Mouse (Mus musculus) kidney, adult 11 months (tissue): ENCODE measurements around the gene Ggt7.
"Not testable (repeated sequence)": the region's sequence is repeated elsewhere in the genome, so short reads cannot be mapped to it uniquely, and the experiment has no call there.

ENCODE experiments used
- DNase-seq: peaks from one replicate; pipeline ENCODE4 v3.0.0; 2022

The Ggt7 gene

DNA sequence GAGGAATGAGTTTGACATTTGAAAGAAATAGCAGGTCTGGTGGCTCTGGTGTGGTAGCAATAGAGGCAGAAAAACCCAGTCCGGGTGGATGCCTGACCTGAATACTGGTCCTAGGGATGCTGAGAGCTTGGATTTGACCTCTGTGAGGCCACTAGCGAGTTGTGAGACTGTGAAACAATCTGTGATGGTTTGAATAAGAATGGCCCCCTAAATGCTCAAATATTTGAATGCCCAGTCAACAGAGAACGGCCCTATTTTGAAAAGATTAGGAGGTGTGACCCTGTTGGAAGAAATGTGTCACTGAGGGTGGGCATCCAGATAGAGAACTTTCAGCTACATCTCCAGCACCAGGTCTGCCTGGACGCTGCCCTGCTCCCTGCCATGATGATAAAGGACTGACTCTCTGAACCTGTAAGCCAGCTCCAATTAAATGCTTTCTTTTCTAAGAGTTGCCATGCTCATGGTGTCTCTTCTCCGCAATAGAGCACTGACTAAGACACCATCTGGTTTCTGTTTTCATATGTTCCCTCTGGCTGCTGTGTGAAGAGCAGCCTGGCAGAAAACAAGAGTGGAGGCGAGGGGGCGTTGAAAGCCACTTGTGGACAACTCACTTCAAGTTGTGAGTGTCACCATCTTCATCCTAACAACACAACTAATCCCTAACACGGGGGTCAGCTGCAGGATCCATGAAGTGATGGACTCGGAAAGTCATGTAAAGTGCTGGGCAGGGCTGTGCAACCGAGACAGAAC lies 10.1 kb downstream of the Ggt7 start:
- DNase-seq = no peak

DNA sequence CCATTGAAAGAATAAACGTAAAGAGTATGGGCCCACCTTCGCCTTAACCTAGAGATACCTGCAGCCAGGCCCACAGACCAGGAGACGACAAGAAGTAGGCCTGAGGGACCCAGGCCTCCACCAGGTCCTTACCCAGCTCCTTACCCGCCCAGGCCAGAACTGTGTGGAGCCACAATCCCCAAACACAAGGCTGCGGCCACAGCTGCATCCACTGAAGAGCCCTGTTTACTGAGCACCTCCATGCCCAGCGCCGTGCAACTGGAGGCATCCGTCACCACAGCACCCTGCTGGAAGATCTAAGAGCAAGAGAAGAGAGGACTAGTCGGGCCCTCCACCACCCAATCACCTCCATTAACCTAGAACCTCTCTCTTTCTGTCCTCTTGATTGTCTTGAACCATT lies 12.2 kb downstream of the Ggt7 start:
- no peak for DNase-seq

DNA sequence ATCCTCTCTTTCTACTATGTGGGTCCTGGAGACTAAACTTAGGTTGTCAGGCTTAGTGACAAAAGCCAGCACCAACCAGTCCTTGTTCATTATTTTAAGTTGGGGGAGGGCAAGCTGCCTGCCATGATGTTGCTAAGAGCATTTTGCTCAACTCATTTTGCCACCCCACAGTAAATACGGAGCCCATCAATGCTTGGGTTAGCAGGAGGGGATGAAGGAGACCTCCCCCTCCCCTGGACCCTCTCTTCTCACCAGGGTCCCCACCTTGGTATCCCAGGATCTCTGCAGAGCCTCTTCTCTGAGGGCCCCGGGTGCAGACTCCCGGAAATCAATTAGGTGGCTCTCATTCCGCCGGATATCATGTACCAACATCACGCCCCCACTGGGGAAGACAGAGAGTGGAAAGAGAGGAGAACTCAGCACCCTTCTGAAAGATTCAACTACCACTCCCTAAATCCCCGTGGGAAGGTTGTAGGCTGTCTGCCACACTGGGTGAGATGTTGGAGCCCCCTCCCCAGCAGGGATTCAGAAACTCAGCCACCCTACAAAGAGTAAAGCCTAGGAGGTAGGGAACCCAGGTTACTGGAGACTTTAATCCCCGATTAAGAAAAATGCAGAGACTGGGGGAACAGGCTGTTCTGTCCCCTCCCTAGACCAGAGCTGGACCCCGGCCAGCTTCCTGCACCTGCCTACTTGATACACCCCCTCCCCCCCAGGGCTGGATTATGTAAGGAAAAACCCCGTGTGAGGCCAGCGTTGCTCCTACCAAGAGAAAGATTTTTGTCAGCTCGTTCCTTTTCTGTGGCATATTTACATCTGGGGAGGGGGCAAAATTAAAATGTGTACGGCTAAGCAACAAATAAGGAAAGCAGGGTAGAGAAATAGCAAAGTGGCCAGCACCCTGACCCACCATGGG lies 13.3 kb downstream of the Ggt7 start:
- no peak for DNase-seq

DNA sequence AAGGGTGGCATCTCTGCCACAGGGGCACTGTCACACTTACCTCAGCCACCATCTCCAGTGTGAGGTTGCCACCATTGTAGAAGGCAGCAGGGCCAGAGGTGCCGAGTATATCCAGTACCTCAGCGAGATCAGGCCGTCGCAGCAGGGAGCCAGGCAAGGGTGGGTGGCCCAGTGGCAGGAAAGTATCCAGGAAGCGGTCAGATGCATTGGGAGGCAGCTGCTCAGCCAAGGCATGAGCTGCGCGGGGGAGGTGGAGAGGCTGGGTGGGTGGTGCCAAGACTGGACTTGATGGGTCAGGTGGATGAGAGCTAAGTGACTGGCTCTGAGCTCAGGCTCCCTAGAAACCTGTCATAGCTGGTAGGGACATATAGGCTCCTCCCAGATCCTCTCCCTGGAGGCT lies 15.4 kb downstream of the Ggt7 start:
- no peak for DNase-seq

DNA sequence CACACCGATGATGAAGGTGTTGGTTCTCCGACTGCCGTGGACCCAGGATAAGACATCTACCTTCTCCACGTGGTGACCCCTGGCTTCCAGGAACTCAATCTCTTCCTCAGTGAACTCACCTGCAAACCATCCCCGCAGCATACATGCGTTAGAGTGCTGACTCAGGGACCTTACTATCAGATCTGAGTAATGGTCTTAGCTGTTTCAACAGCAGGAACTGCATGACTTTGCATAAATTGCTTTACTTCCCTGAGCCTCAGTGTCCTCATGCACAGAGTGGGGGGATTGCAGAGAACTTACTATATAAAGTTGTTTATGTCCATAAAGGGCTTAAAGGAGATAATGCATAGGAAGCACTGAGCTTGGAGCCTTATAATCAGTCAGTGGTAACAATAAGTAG lies 27.0 kb downstream of the Ggt7 start:
- DNase-seq = no peak

DNA sequence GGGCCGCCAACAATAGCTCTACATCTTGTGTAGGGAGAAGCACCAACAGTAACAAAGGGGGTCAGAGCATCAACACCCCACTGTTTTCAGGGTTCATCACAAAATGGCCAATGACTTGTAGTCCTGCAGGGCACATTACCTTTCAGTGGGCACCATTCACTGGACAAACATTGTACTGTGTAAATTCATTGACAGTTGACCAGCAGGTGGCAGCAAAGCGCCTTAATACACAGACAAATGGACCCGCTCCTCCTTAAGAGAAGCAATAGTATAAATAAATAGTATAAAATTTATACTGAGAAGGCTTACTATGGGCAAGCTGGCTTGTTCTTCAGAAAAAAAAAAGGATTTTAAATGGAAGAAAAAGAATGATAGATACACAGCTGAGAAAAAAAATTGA lies 36.0 kb downstream of the Ggt7 start:
- DNase-seq = peak; percentile 49

DNA sequence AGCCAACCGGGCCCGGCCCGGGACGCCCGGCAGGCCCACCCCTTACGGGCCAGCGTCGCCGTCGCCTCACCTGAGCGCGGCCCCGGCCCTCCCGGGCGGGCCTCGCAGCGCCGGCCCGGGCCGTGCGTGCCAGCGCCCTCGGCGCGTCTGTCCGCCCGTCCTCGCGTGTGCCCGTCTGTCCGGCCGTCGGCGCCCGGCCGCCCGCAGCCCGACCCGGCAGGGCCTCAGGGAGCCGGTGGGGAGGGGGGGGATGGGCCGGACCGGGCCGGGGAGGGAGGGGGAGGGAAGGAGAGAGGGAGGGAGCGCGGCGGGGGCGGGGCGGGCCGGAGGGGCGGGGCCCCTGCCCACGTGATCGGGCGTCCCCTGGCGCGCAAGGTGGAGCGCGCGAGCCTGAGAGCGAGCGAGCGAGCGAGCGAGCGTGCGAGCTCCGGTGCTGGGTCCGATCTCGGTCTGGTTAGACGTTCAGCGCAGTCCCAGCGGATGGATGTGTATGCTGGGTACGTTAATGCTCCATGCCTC lies 44.4 kb downstream of the Ggt7 start, which contains the start of gene Ncoa6:
Gene Ncoa6, minus strand, starts transcription at position 325 of the 519 bp plus-strand sequence.
- DNase-seq = peak; percentile 40

DNA sequence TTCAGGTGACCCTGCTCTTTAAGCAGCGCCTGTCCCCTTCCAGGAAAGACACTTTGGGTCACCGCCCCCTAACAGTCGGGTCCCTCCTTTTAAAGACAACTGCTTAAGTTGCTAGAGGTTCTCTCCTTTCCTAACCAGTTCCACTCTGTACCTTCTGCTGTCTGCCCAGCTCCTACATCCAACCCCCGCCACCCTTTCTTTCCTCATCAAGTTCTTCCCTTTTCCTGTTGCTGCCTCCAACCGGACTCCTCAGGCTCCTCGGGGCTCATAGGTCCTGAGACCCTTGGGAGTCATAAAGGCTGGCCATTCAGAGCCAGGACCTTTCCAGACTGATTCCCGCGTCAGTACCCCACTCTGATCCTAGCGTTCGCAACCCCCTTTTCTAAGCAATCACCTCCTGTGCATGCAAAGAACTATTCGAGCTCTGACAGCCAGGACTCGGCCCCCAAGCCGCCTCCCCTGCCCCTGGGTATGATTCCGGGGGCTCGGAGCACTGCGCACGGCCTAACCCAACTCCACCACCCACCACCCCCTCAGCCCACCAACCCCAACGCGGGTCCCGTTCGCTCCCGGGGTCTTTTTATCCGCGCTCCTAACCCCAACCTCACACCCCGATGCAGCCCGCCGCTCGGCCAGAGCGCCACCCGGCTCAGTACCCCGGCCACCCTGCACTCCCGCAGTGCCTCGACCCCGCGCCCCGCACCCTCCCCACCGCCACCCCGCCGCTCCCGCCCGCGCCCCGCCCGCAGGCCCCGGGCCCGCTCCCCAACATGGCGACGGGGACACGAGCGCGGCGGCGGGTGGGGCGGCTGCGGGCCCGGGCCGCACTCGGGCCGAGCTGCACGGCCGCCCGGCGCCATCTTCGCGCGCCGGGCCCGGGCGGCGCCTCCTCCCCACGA lies 45.1 kb downstream of the Ggt7 start:
- DNase-seq = peak; percentile 58

DNA sequence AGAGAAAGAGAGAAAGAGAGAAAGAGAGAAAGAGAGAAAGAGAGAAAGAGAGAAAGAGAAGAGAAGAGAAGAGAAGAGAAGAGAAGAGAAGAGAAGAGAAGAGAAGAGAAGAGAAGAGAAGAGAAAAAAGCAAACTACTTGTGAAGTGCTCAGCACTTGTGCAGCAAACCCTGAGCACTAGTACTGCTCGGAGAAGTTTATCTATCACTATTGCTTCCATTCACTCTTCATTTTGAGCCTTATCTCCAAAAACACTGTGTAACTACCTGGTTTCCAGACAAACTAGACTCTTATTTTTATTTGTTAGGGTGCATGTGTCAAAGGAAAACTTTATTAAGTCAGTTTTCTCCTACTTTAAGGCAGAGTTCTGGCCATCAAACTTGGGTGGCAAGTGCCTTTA lies 51.2 kb downstream of the Ggt7 start:
- no peak for DNase-seq

DNA sequence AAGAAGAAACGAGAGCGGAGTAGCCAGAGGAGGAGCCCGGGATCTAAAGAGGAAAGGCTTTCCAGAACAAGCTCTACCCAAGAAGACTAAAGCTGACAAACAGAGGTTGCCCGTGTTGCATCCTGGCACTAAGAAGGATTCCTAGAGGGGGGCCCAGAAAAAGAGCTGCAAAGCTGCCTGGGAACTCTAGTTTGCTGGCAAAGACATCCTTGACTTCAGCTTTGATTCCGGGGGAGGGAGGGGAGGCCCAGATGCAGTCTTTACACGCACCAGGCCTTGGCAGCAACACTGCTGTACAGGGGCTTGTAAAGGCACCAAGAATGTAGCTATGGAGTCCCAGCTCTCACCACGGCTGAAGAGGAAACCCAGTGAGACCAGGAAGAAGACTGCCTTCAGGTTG lies 64.4 kb downstream of the Ggt7 start:
- DNase-seq = no peak

DNA sequence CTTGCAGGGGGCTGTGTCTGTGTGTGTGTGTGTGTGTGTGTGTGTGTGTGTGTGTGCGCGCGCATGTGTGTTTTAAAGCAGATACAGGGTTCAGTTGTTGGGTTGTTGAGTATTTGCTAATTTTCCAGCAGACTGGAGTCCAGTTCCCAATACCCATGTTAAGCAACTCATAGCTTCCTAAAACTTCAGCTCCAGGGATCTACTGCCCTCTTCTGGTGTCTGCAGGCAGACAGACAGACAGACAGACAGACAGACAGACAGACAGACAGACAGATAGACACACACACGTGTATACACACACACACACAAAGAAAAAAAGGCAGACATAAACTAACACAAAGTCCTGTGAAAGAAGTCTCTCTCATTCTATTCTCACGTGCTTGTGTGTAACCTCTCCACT lies 66.8 kb downstream of the Ggt7 start:
- no peak for DNase-seq

DNA sequence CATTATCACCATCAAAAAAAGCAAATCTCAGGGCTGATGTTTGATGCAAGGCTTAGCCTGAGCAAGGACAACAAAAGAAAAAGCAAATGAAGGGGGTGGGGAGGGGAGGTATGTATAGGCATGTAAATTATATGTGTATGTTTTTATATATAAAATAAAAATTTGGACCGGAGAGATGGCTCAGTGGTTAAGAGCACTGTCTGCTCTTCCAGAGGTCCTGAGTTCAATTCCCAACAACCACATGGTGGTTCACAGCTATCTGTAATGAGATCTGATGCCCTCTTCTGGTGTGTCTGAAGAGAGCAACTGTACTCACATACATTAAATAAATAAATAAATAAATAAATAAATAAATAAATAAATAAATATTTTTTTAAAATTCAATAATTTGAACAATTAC lies 70.1 kb downstream of the Ggt7 start:
- not testable (repeated sequence) for DNase-seq

DNA sequence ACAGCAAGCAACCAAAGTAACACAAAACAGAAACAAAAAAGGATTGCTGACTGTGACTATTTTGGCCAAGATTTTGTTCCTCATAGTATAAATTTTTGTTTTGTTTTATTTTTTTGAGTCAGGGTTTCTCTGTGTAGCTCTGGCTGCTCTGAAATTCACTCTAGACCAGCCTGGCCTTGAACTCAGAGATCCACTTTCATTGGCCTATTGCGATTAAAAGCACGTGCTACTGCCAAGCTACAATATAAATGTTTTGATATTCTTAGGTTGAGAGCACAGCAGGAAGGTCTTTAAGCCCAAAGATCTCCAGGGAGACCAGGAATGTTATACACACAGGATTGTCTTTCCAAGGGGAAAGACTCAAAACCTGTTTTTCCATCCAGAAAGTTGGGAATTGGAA lies 74.6 kb downstream of the Ggt7 start:
- no peak for DNase-seq

DNA sequence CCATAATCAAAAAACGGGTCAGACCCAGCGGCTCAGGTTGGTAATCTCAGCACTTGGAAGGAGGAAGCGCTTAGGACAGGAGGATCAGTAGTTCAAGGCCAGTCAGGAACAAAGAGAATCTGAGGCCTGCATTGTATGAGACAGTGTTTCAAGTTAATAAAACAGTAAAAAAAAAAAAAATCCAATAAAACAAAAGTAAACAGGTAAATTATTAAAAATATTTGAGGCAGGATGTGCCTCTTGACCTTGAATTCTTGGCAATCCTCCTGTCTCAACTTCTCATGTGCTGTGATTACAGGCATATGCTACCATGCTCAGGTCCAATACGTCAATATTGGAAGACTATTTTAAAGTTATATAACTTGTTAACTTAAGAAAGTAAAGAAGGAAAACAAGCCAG lies 75.1 kb downstream of the Ggt7 start:
- DNase-seq = no peak
